Mouse (Mus musculus) layer of hippocampus, postnatal 10 days (tissue): ENCODE data around the gene Slc6a16. TPM values are rescaled to one million over a fixed set of nuclear protein-coding genes. Genes with fewer than 3 reads are reported as not detected.

Experiments
- DNase-seq, 2 experiments: peaks; one replicate each; pipeline ENCODE4 v3.0.0; 2021; ENCODE audit warnings: low spot score in 2 of 2
- long read RNA-seq: library from polyadenylated mRNA; stranded (forward); transcript quantifications from one replicate; pipeline ENCODE4 v2.0.0, GENCODE M21; 2023
- total RNA-seq, 2 experiments: library from RNA; stranded (reverse); gene quantifications; 2 replicates each; pipeline ENCODE4 v1.2.3; 2021

The Slc6a16 gene
- 1 to 10 TPM; 1.0 to 1.2 TPM for total RNA-seq
- long read RNA-seq, partial matches to known transcripts = 0 of 2 reads
- long read RNA-seq, other reads (novel, unspliced or antisense) = 2 of 2 reads

DNA sequence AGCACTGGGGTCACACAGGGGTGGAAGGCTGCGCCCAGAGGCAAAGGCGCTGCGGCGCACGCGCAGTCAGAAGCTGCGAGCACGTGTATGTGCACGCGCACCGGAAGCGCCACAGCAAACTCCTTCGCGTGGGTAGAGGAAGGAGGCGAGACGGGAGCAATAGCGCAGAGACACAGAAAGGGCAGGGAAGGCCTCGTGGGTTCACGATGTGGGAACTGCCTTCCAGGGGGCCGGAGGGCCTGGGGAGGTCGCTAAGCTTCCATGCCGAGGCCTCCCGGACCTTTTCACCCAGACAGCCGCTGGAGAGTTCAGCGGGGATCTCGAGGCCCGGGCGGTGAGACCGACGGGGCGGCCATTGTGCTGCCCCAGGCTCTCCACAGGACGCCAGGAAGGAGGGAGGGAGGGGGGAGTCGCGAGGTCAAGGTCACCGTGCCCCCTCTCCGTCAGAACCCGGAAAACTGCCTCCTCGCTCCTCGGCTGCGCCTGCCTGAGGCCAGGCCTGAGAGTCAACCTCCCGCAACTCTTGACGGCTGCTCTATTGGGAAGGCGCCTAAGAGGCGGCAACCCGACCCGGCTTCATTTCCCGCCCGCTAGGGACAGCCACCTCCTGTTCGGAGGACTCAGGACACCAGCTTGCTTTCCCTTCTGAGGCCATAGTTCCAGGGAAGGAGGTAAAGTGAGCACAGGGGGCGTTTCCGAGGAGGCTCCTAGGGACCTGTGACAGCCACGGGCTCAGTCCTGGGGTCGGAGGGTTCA, at the start of gene Slc6a16:
Slc6a16 (plus strand) TSS at position 453 of the 756 bp plus-strand sequence.
- peak; percentile 59 to 68 for DNase-seq

DNA sequence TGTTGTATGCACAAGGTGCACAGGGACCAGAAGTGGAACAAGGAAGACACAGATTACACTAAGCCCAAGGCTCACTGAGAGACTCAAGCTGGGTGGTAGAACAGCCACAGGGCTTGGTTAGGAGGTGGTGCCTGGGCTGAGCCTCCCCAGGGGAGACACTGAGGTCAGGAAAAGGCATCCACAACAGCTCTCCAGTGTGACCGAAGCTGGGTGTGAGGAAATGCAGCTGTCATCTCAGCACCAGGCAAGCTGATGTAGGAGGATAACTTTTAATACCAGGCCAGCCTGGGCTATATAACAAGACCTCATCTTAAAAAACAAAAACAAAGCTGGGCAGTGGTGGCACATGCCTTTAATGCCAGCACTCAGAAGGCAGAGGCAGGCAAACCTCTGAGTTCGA, 49.7 kb upstream of the Slc6a16 start:
- no peak for DNase-seq

DNA sequence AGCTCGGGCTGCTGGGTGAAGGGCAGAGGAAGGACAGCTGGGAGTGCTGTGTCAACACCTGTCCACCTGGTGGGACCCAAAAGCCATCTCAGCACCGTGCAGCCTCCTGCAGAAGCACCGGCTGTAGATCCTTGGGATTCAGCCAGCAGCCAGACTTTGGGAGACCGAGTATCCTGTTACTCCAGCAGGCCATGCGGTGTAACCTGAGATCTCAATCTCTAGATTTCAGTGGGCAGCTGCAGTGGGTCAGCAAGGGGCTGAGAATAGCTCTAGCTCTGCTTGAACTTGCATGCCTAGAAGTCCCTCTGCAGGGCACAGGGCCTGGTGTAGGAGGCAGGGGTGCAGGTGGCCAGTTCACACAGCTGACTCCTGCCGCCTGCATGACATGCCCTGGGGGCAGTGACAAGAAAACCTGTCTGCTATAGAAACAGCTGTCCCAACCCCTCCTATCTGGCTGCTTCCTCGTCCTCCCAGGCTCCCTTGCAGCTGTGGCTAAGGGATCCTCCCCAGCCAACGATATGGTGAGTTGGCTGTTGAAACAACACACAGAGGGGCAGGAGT, 49.0 kb upstream of the Slc6a16 start:
- no peak for DNase-seq

DNA sequence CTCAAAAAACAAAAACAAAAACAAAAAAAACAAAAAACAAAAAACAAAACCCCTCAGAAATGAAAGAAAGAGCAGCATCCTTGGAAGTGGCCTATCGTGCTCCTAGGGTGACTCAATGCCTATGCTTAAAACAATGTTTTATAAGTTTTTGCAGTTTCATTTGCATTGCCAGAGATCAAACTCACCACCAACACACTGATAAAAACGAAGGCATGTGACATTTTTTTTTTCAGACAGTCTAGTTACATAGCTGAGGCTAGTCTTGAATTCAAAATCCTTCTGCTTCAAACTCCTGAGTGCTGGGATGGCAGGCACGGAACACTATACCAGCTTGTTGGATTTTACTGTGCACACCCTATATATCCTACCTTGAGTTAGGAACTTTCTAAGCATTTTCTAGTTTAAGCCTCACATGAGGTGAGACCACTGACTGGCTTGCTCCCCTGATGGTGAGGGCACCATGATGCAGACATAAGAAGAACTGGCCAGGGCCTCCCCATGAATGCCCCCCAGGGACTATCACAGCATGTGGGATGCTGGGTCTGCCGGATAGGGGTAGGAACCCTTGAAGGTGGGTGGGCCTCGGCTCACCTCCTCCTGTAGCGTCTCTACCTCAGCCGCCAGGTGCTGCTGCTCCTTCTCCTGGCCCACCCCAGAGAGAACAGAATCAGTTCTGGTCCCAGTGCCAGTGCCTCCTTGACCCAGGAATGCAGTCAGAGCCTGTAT, 48.1 kb upstream of the Slc6a16 start:
- DNase-seq = no peak

DNA sequence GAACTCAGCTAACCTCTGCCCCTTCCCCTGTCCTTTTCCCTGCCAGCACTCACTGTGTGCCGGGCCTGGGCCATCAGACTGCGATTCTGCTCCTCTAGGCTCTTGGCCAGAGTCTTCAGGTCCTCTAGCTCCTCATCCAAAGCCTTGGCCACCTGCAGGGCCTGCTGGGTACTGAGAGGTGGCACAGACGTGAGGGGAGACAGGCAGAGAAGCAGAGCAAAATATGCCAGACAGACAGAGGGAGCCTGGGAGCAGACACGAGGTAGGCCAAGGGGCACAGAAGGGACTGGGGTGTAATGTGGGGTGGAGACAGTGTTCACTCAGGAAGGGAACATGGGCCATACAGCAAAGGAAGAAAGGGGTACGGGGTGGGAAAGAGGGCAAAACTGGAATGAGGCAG, 47.5 kb upstream of the Slc6a16 start:
- no peak for DNase-seq

DNA sequence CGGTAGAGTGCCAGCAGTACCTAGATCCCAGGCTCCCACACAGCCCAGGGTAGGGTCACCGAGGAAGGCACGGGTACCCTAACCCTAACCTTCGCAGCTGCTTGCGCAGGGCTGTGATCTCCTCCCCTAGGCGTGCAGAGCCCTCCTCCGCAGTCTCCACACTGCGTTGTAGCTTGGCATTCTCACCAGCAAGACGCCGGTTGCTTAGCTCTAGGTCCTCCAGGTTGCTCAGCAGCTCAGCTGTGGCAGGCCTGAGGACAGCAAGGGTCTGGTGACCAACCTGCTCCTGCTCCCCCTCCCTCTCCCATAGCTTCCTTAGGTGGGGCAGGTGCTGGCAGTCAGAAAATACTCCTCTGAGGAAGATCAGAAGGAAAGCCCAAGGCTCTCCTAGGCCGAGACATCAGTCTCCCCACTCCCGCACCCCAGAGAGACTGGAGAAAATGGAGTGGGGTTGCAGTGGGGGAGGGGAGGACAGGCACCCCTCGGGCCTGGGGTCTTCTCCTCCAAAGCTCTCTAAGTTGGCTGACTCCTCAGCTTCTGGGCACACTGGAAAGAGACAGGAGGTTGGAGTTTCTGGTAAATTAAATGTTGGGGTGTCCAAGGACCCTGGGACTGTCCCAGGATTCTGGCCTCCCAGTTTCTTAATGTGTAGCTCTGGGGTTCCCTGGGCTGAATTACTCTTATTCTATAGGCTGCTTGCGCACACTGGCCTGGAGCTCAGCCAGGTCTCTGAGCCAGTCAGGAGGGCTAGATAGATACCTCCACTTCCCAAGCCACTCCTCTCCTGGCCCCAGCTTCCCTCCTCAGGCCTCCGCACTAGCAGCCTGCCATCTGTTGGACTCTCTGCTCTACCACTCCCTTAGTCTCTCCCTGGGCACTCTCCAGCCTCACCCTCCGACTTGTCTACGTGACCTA, 46.8 kb upstream of the Slc6a16 start:
- DNase-seq = no peak

DNA sequence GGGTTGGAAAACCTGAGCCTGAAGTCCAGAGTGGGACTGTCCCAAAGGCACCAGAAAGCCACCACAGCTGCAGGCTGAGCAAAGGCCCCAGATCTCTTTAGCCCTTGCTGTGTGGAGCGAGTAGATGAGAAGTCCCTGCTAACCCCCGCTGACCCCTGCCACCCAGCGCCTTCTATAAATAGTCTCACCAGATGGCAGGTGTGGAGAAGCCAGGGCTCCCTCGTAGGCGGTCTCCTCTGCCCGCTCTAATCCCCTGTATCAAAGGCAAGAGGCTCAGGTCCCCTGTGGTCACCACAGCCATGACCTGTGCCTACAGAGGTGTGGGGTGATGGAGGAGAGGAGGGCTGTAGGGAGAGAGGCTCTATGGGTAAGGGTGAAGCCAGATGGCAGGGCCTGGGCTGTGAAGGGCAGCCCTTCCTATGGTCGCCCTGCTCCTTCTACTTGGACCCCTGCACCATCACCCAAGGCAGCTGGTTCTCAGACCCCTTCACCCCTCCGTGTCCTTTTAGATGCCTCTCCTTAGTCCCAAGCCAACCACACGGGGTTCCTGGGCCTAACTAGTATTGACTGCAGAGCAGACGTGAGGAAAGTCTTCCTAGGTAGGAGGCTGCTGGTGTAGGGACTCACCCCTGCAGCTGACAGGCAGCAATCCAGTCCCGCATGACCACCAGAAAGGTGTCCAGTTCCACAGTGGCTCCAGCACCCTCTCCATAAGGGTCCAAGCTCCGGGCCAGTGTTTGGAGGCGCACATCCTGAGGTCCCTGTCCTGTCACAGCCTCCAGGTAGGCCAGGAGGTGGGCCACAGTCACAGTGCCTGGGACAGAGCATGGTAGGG, 45.3 kb upstream of the Slc6a16 start:
- DNase-seq = no peak

DNA sequence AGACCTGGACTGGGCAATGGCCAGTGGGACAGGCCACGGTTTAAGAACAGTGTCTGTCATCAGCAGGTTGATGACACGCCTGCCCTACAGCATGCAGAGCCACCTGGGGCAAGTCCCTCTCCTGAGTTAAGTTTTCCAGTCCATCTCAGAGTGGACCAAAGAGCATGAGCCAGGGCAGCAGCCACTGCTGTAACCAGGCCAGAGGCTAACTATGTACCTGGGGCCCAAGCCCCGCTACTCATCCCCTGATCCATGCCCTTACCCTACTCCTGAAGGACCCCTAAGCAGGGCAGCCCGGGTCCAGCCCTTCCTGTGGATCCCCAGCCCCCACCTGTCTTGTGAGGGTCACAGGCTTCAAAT, 44.7 kb upstream of the Slc6a16 start:
- no peak for DNase-seq

DNA sequence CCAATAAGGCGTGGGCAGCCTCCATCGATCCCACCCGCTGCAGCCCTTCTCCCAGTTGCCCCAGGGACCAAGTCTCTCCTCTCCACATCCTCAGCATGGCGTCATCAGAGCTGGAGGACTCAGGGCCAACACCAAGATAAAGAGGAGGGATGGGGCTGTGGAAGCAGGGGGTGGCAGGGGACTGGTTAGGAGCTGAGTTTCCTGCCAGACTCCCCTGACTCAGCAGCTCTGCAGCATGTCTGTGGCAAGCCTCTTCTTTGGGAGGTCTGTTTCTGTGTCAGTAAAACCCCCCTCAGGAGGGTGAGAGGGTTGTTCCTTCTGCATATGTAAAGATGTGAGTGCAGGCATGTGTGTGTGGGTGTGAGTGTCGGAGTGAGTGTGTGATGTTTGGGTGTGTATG, 43.9 kb upstream of the Slc6a16 start:
- DNase-seq = no peak

DNA sequence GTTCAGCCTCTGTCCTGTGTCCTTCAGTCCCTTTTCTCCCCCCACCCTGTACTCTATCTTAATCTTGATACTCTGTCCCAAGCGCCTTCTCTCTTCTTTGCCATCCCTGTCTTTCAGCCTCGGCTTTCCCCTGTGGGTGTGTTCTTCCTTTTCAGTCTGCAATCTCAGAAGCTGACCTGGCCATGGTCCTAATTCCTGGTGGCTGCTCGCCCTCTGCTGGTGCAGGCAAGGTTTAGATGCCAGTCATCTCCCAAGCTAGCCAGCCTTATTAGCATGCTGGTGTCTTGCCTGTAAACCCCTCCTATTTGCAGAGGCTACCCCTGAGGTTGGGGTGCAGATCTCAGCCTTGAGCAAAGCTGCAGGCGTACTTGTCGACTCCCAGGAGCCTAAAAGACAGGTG, 42.5 kb upstream of the Slc6a16 start:
- peak; percentile 72 to 81 for DNase-seq

DNA sequence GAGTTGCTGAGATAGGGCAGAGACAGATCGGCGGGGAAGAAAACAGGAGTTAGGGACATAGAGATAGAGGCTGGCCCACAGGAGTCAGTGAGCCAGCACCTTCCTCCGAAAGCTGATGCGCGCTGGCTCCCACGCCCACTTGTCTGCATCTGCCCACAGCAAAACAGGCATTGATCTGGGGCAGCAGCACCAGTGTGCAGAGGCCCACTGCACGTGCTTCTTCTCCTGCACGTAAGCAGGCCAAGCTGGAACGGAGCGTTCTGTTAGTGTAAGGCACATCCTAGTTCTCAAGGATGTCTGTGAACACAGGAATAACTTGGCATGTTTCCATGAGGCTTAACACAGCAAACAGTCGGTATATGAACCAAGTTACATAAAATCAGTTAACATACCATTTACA, 41.9 kb upstream of the Slc6a16 start:
- DNase-seq = no peak

DNA sequence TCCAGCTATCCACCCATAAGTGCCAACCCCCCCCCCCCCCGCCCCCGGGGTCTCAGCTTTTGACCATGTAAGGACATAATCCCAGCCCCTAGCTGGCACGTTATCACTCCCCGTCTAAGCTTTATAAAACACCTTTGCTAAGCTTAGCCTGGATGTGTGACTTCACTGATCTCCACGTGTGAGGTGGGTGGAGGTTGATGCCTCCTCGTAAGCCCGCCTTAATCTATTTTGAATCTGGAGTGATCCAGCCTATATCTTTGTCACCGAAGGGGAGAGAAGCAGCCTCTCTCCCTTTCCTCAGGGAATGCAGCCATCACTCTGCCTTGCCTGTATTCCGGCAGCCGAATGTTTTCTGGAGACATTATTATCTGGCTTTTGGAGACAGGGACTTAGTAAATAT, 38.2 kb upstream of the Slc6a16 start:
- DNase-seq = no peak

DNA sequence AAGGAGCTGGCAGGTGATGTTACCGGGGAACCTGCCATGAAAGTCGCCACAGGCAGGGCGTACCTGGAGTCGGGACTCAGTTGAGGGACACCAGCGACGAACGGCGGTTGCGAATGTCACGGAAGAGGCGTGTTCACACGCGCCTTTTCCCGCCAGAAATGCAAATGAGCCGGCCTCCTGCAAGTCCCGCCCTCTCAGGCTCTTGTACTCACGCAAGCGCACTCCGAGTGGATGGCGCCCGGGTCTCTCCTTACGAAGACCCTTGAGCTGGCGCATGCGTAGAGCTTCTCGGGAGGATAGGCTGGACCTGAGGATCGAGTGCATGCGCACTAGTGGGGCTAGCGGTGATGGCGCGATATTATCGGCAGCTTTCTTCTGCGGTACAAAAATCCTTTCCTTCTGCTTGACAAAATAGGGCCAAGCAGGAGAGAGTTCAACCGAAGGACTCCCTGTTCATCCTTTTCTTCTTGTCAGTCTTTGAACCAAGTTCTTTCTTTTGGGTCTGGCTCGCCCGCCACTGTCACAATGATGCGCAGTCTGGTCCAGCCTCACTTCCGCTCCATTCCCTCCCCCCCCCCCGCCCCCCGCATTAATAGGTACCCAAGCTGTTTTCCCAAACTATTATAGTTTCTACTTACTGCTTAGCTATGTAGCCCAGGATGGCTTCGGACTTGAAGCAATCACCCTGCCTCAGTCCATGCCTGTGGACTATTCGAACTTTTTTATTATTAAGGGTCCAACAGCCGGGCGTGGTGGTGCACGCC, 36.3 kb upstream of the Slc6a16 start, which contains the start of gene Ccdc155:
Ccdc155 (minus strand) TSS at position 513 of the 764 bp plus-strand sequence.
- peak; percentile 90 to 92 for DNase-seq

DNA sequence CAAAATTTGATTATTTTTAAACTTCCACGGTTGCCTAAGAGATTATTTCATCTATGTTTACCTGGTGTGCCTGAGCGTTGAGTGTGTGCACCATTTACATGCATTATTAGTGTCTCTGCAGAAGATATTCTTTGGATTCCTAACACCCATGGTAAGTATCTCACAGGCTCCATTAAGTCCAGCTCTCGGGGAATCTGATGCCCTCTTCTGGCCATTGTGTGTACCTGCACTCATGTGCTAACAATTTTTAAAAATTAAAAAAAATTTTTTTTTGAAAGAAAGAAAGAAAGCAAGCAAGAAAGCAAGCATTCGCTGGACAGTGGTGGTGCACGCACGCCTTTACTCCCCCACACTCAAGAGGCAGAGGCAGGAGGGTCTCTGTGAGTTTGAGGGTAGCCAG, 32.6 kb upstream of the Slc6a16 start:
- DNase-seq = no peak

DNA sequence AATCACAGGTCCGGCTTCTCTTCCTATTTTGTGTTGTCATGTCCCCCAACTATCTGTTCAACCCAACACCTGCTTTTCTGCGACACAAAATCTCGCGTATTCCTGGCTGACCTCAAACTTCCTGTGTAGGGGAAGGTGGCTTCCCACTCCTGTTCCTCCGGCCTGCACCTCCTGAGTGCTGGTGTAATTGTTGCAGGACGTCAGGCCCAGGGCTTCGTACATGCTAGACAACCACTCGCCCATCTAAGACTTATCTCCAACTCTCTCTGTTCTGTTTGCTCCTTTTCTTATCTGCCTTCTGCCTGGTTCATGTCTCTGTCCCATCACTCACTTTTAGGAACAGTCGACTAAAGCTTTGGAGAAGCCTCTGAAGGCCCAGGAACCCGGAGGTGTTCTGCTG, 29.8 kb upstream of the Slc6a16 start:
- DNase-seq = no peak

DNA sequence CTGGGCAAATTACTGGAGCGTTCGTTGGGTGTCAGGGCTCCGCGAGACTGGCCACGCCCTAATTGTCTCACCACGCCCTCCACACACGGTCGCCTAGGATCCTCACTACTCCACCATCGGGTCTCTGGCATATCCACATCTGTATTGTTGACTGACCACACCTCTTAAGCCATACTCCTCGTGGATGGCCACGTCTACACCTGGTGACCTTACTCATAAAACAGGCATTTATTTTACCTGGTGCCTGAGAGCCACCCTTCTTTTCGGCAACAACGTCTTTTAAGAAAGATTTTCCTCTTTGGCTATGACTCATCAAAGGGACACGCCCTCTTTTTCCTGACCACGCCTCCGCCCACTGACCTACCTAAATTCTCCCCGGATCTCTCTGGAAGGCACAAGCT, 29.0 kb upstream of the Slc6a16 start, which contains the start of gene Dkkl1:
Dkkl1 (minus strand) TSS at position 297 of the 401 bp plus-strand sequence.
- DNase-seq = no peak

DNA sequence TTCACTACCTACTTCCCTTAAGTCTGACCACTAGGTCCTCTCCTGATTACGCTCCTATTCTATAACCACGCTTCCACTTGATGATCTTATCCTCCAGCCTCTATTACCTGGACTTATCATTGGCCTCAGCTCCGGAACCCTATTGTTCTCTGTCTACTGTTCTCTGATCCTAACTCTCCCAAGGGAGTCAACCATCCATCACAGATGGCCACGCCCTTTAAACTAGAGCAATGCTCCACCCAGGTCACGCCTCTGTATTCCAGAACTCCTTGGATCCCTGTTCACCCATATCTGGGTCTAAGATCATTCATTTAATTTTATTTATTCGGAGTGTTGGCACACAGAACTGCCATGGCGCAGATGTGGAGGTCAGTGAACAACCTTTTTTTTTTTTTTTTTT, 28.5 kb upstream of the Slc6a16 start:
- no peak for DNase-seq

DNA sequence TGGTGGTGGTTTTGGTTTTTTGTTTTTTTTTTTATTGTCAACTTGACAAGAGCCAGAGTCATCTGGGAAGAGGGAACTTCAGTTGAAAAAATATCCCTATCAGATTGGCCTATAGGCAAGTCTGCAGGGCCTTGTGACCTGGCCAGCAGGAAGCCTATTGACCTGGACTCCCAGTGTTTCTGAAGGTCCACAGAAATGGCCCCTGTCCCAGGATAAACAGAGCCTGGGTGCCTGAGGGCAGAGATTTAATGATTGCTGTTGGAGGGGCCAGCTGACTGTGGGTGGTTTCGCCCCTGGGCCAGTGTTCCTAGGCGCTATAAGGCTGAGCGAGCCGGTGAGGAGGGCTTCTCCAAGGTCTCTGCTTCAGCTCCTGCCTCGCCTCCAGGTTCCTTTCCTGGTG, 27.2 kb upstream of the Slc6a16 start:
- no peak for DNase-seq

DNA sequence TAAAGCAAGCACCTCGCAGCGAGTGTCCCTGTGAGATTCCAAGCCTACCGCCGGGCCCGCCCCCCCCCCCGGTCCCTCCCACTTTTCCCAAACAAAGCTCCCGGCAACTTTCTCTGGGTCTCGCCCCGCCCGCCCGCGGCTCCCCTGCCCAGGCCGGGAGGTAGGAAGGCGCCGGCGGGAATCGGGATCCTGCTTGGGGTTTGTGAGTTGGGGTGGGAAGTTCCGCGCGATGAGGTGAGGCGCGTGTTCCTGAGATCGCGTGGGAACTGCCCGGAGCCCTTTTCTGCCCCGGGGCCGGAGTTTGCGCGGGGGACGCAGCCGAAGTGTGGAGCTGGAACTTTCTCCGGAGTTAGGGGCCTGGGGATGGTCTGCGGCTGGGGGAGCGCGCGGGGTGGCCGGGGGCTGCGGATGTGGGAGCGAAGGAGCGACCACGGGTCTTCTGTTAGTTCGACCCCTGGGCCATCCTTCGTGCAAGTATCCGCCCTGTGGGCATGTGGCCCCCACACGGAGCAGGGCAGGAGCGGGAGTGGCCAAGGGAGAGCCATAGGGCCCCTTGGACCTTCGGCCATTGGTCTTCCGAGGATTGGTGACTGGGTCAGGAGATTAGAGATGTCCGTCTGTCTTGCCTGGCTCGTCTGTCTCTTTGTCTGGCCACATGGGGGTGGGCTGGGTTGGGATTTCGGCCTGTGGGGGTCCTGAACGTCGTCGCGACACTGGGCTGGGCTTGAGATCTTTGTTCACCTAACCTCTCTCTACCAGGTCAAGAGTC, 25.0 kb upstream of the Slc6a16 start, which contains the start of gene Tead2:
Tead2 (plus strand) TSS at position 81 of the 769 bp plus-strand sequence.
- no peak for DNase-seq
